Mouse (Mus musculus): ENCODE data around the gene Mthfr.

DNA sequence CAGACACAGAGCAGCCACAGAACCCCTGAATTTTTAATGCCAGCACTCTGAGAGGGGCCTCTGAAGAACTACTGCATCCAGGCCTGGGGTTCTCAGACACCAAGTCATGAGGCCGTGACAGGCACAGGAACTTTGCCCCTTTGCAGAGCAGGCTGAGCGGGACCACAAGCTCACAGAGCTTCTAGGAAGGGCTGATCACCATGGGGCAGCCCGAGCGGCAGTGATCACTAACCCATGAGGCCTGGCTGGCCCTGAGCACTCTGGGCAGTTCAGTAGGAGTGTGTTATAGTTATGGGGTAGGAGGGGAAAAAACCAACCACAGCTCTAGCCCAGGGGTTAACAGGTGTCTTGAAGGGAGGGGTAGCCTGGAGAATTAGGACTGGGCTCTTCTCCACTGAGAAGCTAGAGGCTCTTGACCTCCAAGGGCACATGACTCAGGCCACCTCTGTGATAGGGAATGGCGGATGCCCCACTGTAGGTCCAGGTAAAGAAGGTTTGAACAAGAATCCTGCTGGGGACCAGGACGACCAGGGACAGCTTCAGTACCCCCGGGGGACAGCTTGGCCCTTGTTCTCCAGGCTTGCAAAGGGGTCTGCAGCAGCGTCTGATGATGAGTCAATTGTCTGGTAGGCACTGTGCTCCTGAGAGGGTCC, 41.2 kb downstream of the Mthfr start:
- TF ChIP-seq CTCF (IDR thresholded peaks at IDR 0.05; ENCODE audit: borderline replicate concordance, extremely low read depth, insufficient read depth, insufficient read length) (no peak), POLR2A (IDR thresholded peaks at IDR 0.05; ENCODE audit: borderline replicate concordance, extremely low read depth, insufficient read depth, insufficient read length, poor library complexity, severe bottlenecking) (no peak)
